Mouse (Mus musculus): ENCODE measurements around the gene Trap1. TPM values are rescaled to one million over a fixed set of nuclear protein-coding genes. Genes with fewer than 3 reads are reported as not detected.

Trap1 gene
- polyA plus RNA-seq, 1 experiment from 2014 or later, result 104 TPM

GRCm38 (mm10) chr16:4014040-4014668 is 63.5 kb downstream of the Trap1 start:
- WGBS (ENCODE audit: insufficient replicate concordance), result 75% methylated on average over 5 of the region's 5 CpGs
- Histone ChIP-seq H3K9ac (no peak overlapping the region), H3K9me3 (replicated peaks) (0 out of 2 replicates have a peak, but pooled peaks cover under 1% of the 10 kb centered on the region), H3K4me1 (peaks cover 32% of the 10 kb centered on the region), H3K4me2 (no peak overlapping the region), H3K27ac (no peak overlapping the region), H3K36me3 (no peaks in the 10 kb centered on the region), H3K27me3 (replicated peaks) (no peaks in the 10 kb centered on the region), H3K4me3 (no peak overlapping the region)
- ATAC-seq, result no peak

DNA sequence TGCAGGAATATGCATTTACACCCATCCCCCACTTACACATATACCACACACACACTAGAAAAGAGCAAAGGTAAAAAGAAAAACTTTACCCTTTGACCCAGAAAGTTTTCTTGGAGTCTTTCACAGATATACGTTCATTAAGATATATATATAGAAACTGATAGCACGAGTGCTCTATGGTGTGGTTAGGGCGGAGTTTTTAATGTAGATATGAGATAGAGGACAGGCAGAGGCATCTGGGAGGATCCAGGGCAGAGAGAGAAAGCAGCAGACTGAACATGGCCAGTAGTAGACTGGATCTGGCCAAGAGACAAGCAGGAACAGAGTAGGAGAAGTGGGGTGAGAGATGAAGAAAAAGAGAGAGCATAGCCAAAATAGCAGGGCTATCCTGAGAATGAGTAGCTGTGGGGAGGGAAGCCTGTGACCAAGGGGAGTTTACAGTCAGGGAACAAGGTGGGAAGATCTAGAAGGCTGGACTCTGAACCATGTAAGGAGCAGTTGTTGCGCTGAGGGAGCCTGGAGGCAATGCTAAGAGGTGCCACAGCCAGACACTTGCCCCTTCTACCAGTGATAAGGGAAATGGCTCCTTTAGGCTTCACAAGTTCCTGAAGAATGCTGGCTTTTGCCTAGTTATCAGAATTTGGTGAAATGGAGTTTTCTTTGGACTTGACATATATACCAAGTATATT is 64.6 kb downstream of the Trap1 start:
- WGBS (ENCODE audit: insufficient replicate concordance), result 25% methylated on average over 4 of the region's 4 CpGs
- no peaks in the 10 kb centered on the region for H3K36me3 ChIP-seq
- H3K9ac ChIP-seq, result peak overlapping the region; percentile 10; the same call in 1 of the 2 replicates
- H3K9me3 ChIP-seq (replicated peaks), result 0 out of 2 replicates have a peak, but pooled peaks cover 4% of the 10 kb centered on the region
- H3K4me2 ChIP-seq, result peak overlapping the region; percentile 56
- peaks cover 36% of the 10 kb centered on the region for H3K4me1 ChIP-seq
- H3K27me3 ChIP-seq (replicated peaks), result no peaks in the 10 kb centered on the region
- peak; percentile 97 for ATAC-seq
- H3K27ac ChIP-seq, result peak overlapping the region; percentile 82
- no peak overlapping the region for H3K4me3 ChIP-seq

DNA sequence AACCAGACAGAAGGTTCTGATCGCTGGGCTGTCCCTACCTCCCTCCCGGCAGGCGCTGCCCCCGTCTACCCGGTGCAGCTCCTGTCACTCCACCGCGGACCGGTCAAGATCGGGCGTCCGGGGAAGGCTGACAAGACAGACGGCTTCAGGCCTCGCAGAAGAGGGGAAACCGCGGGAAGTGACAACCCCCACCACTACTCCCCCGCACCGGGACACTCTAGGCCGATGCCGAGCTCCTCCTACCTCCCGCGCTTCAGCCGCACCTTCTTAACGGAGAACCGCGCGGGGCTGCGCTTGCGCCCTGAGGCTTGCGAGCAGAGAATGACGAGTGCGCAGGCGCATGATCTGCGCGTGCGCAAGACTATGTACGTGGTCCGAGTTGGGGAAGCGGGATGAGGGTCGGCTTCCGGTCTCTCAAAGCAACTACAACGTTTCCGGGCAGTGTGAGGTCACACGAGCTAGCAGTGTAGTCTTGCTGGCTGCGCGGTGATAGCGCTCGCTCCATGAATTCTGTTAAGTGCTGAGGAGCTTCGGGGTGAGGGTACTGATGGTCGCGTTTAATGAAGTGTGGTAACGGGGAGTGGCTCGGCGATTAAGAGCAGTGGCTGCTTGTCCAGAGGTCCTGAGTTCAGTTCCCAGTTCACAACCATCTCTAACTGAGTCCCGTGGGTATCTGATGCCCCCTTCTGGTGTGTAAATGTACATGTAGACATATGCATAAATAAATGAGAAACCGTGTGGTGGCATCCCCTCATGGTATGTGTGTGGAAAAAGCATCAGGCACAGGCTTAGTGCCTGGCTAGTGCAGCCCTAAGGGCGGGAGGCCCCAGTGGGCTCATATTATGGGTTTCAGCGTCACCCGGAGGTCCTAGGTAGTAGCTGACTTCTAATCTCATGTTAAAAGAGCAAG is 73.9 kb downstream of the Trap1 start, which contains the start of gene Slx4:
TSS of gene Slx4 (minus strand) at position 282 of the 910 bp plus-strand sequence.
- peak within 1 kb of the TSS; percentile 92 for H3K4me2 ChIP-seq
- 1% methylated on average over 57 of the region's 58 CpGs for WGBS (ENCODE audit: insufficient replicate concordance)
- H3K4me3 ChIP-seq, result peak within 1 kb of the TSS; percentile 91
- H3K4me1 ChIP-seq, result peaks cover 28% of the 10 kb centered on the region
- no peaks in the 10 kb centered on the region for H3K9me3 ChIP-seq (replicated peaks)
- peak within 1 kb of the TSS; percentile 88 for H3K27ac ChIP-seq
- ATAC-seq, result peak; percentile 95
- no peaks in the 10 kb centered on the region for H3K27me3 ChIP-seq (replicated peaks)
- H3K9ac ChIP-seq, result peak within 1 kb of the TSS; percentile 89
- H3K36me3 ChIP-seq, result peaks cover 31% of the 10 kb centered on the region

Small RNA genes within 50 kb of the gene (microRNA-seq; reads per million reads assigned to microRNA genes)
- gene Gm23413, result not detected

Other genes starting within 250 kb of the Trap1 start
- not detected in 2 replicates for gene Olfr15, start 246.9 kb downstream of the Trap1 start, polyA plus RNA-seq (2016; fragmentation: Nextera tagmentation; extraction: Ambion mirVana)
- gene Zfp174, start 230.6 kb downstream of the Trap1 start, polyA plus RNA-seq (2016; fragmentation: Nextera tagmentation; extraction: Ambion mirVana), result 0.38 and 0.41 TPM in 2 replicates
- gene Naa60, start 205.5 kb downstream of the Trap1 start, polyA plus RNA-seq (2016; fragmentation: Nextera tagmentation; extraction: Ambion mirVana), result 28.1 and 30.3 TPM in 2 replicates
- 3.0 and 3.2 TPM in 2 replicates for gene Zfp597, start 193.3 kb downstream of the Trap1 start, polyA plus RNA-seq (2016; fragmentation: Nextera tagmentation; extraction: Ambion mirVana)
- gene Gm20695, start 193.2 kb downstream of the Trap1 start, polyA plus RNA-seq (2016; fragmentation: Nextera tagmentation; extraction: Ambion mirVana), result 0.81 and 1.2 TPM in 2 replicates
- 3.1 and 3.9 TPM in 2 replicates for gene 1700037C18Rik, start 169.1 kb downstream of the Trap1 start, polyA plus RNA-seq (2016; fragmentation: Nextera tagmentation; extraction: Ambion mirVana)
- 12.4 and 12.5 TPM in 2 replicates for gene Cluap1, start 169.0 kb downstream of the Trap1 start, polyA plus RNA-seq (2016; fragmentation: Nextera tagmentation; extraction: Ambion mirVana)
- gene Nlrc3, start 101.2 kb downstream of the Trap1 start, polyA plus RNA-seq (2016; fragmentation: Nextera tagmentation; extraction: Ambion mirVana), result 0.38 and 0.55 TPM in 2 replicates
- 14.0 and 16.5 TPM in 2 replicates for gene Slx4, start 74.1 kb downstream of the Trap1 start, polyA plus RNA-seq (2016; fragmentation: Nextera tagmentation; extraction: Ambion mirVana)
- gene Dnase1, start 40.9 kb downstream of the Trap1 start, polyA plus RNA-seq (2016; fragmentation: Nextera tagmentation; extraction: Ambion mirVana), result 2.1 and 3.2 TPM in 2 replicates
- gene Crebbp, start 136.2 kb upstream of the Trap1 start, polyA plus RNA-seq (2016; fragmentation: Nextera tagmentation; extraction: Ambion mirVana), result 11.6 and 12.1 TPM in 2 replicates

Measured in liver, embryonic 12.5 days (tissue).